Mouse (Mus musculus) ES-E14 (cell line): ENCODE data around the gene Cep164.

Experiments used
- CHD2 ChIP-seq: IDR thresholded peaks from 2 replicates; pipeline ENCODE4 v1.6.1; 2014; ENCODE audit warnings: mild to moderate bottlenecking, low read depth, low read length, inconsistent platforms
- HCFC1 ChIP-seq: IDR thresholded peaks from 2 replicates; pipeline ENCODE4 v1.6.1; 2012; ENCODE audit warnings: low read length, inconsistent platforms, borderline replicate concordance; ENCODE audit not compliant: insufficient read depth
- MAFK ChIP-seq: IDR thresholded peaks from 2 replicates; pipeline ENCODE4 v1.6.1; 2014; ENCODE audit warnings: mild to moderate bottlenecking, low read depth, low read length, inconsistent platforms; ENCODE audit not compliant: insufficient read depth
- ZC3H11A ChIP-seq: IDR thresholded peaks from 2 replicates; pipeline ENCODE4 v1.6.1; 2012; ENCODE audit warnings: low read depth, mild to moderate bottlenecking, inconsistent platforms, low read length, borderline replicate concordance
- ZNF384 ChIP-seq: IDR thresholded peaks from 2 replicates; pipeline ENCODE4 v1.6.1; 2012; ENCODE audit warnings: low read depth, low read length, inconsistent platforms

GRCm38 (mm10) chr9:45731851-45732250, 96.6 kb downstream of the Cep164 start:
- TF ChIP-seq HCFC1 (no peak), ZNF384 (no peak), MAFK (no peak), ZC3H11A (no peak), CHD2 (no peak)
